Mouse (Mus musculus) cerebellum, adult 2 months (tissue): ENCODE measurements around the gene Rps12. TPM values are rescaled to one million over a fixed set of nuclear protein-coding genes. Genes with fewer than 3 reads are reported as not detected.

Experiments
- DNase-seq, 2 experiments: peaks; one replicate each; pipeline ENCODE4 v3.0.0; 2021
- H3K27ac ChIP-seq: fragments of 200-500 bp; 2 replicates; pipeline ENCODE4 v1.5.1; 2012; ENCODE audit warnings: low read length, control low read depth, inconsistent platforms; ENCODE audit not compliant: insufficient read depth
- H3K27me3 ChIP-seq: fragments of 200-500 bp; 2 replicates; pipeline ENCODE4 v1.6.1; 2012; ENCODE audit warnings: inconsistent platforms, mild to moderate bottlenecking, low read length, moderate library complexity; ENCODE audit not compliant: control insufficient read depth, insufficient read depth
- H3K4me1 ChIP-seq: fragments of 200-500 bp; 2 replicates; pipeline ENCODE4 v1.6.1; 2011; ENCODE audit warnings: low read length; ENCODE audit not compliant: control insufficient read depth, insufficient read depth
- H3K4me3 ChIP-seq: fragments of 200-500 bp; replicated peaks from 2 replicates; pipeline ENCODE3; 2011; ENCODE audit warnings: mild to moderate bottlenecking, low read depth, low read length, control low read depth; ENCODE audit not compliant: insufficient read depth
- CTCF ChIP-seq: fragments of 200-500 bp; IDR thresholded peaks from 2 replicates; pipeline ENCODE4 v1.5.1; 2011; ENCODE audit warnings: low read depth, mild to moderate bottlenecking, control low read depth, low read length, moderate library complexity, borderline replicate concordance; ENCODE audit not compliant: insufficient read depth
- POLR2A ChIP-seq: fragments of 200-500 bp; IDR thresholded peaks from 2 replicates; pipeline ENCODE4 v1.6.1; 2011; ENCODE audit warnings: low read length, control low read depth, borderline replicate concordance; ENCODE audit not compliant: insufficient read depth
- WGBS: fragments of 180-500 bp; shearing (Covaris S2); methylation state at CpG from one replicate; pipeline ENCODE4 v1.1.7; 2018; 5-methylcytosine and 5-hydroxymethylcytosine counted together
- polyA plus RNA-seq: library from polyadenylated mRNA; depleted of rRNA; stranded (reverse); fragments of >200 nt; gene quantifications from 2 replicates; pipeline ENCODE4 v1.2.3, GENCODE M21; 2012; rRNA removed

Rps12 gene
- polyA plus RNA-seq, 1 experiment = 1,058 TPM

DNA sequence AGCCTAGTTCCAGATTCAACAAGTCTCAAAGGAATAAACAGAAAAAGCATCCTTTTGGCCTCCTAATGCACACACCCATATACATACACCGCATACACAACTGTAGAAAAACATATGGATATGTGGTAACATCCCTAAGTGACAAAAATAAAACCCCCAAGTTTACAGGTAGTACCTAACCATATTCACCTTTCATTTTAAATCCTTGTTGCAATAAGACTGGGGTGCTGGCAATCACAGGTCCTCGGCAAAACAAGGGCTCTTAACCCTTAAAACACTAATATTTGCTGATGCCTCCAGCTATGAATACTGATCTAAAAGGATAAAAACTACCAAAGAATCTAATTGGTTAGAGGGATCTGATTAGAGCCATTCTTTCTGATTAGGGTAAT, 3.6 kb downstream of the Rps12 start:
- no peaks in the 10 kb centered on the region for H3K27me3 ChIP-seq
- no peak for DNase-seq
- TF ChIP-seq CTCF = no peak
- TF ChIP-seq POLR2A = no peak
- no peak overlapping the region for H3K27ac ChIP-seq
- H3K4me3 ChIP-seq = no peak overlapping the region
- 29% methylated on average over 2 of the region's 2 CpGs for WGBS
- 0 out of 2 replicates have a peak, but pooled peaks cover 2% of the 10 kb centered on the region for H3K4me1 ChIP-seq

DNA sequence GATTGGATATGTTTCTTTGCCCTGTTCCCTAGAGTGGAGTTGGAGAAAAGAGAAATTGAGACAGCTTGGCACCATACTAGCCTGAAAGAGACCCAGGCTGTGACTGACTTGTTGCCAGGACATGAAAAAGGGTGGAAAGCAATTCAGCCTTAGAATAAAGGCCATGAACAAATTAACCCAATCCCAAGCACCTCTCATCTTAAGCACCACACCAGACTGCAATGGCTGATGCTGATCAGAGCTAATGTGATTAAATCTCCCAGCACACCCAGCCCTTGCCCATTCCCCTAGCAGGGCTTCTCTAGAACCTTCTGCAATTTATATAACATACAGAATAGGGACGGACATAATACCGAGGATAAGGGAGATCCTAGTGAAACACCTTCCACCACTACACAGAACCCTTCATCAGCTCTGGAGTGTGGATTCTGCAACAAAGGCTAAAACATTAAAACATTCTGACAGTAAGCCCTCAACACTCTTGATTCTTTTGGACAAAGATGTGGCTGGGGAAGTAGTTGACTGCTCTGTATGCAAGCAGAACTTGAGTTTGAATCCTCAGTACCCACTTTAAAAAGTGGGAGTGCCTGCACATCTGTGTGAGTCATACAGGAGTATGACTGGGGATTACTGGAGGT, 4.1 kb downstream of the Rps12 start:
- Histone ChIP-seq H3K27ac (no peak overlapping the region), H3K4me1 (0 out of 2 replicates have a peak, but pooled peaks cover 2% of the 10 kb centered on the region), H3K4me3 (no peak overlapping the region), H3K27me3 (no peaks in the 10 kb centered on the region)
- TF ChIP-seq POLR2A = no peak
- TF ChIP-seq CTCF = no peak
- no peak for DNase-seq
- 38% methylated on average over 2 of the region's 2 CpGs for WGBS

DNA sequence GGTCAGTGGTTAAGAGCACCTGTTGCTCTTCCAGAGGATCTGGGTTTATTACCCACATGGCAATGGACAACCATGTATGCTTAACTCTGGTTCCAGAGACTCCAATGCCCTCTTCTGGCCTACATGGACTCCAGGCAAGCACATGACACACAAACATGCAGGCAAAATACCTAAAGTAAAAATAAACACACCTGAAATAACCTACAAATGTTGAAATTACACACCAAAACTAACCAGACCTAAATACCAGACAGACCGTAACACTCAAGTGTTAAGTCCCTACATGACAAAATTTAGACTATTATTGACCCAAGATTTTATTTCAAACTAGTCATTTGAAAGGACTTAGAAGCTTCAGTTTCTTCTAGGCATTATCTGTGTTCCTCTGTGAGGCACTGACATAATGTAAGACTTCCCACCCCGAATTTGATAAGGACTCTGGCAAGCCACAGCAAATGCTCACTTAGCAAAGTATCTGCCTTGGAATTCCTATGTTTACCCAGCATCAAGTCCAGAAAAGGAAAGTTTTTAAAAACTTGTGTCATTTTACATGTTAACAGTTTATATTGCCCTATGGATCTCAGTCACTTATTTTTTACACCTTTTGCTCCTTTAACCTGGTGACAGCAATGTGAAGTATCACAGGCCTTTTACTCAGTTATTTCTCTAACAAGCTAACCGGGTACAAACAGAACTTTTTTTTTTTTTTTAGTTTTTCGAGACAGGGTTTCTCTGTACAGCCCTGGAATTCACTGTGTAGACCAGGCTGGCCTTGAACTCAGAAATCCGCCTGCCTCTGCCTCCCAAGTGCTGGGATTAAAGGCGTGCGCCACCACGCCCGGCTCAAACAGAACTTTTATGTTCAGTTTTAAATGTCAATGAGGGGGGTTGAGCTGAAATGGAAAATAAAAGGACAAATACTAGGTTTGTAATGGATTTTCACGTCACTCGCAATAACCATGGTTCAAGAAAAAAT, 5.0 kb downstream of the Rps12 start:
- H3K4me1 ChIP-seq = 0 out of 2 replicates have a peak, but pooled peaks cover 2% of the 10 kb centered on the region
- TF ChIP-seq CTCF (no peak), POLR2A (no peak)
- no peaks in the 10 kb centered on the region for H3K27me3 ChIP-seq
- DNase-seq = no peak
- no peak overlapping the region for H3K4me3 ChIP-seq
- H3K27ac ChIP-seq = no peak overlapping the region
- WGBS = 85% methylated on average over 11 of the region's 11 CpGs

DNA sequence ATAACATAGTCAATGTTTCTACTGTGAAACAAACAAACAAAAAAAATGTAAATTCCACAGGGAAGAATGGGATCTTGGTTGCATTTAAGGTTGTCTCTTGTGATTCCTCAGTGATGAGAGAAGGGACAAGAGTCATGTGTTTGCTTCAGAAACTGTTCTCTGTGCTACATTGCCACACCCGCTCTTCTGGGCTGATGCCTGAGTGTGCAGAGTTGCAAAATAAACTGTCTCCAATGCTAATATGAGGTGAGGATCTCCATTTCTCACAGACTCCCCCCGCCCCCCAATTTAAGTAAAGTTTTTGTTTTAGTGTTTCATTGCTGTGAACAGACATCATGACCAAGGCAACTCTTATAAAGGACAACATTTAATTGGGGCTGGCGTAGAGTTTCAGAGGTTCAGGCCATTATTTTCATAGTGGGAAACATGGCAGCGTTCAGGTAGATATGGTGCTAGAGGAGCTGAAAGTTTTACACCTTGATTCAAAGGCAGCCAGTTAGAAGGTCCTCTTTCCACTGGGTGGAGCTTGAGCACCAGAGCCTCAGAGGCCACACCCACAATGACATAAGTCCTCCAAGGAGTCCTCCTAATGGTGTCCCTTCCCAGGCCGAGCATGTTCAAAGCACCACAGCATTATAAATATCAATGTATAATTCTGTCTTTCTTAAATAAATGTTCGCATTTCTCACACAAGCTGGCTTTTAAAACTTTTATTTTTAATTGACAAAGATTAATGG, 6.4 kb downstream of the Rps12 start:
- Histone ChIP-seq H3K4me3 (no peak overlapping the region), H3K27ac (no peak overlapping the region), H3K27me3 (no peaks in the 10 kb centered on the region), H3K4me1 (0 out of 2 replicates have a peak, but pooled peaks cover under 1% of the 10 kb centered on the region)
- TF ChIP-seq CTCF = no peak
- no peak for TF ChIP-seq POLR2A
- WGBS = 88% methylated on average over 6 of the region's 6 CpGs
- no peak for DNase-seq

DNA sequence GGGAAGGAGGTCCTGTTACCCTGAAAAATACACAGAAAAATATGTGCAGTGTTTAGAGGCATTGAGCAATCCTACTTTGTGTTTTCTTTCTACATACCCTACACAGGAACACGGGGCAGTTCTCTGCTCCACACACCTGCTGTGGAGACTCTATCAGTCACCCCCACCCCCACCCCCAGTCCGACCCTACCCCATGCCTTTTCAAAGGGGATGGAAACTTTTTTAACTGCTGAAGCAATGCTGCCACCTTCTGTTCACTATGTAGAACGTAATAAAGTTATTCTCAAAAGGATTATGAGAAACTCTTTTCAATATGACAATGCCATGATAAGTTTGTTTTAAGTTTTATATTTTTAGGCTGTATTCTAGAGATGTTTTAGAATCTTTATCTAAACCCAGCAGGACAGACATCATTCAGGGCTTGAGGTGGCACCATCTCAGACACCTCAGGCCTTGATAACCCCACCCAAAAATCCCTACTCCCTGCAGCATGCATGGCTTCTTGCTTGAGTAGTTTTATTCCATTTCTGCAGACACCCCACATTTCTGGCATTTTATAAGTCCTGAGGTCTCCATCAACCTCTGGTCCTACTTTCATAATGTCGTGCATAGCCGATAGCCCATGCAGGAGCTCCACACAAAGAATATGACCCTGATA, 9.7 kb downstream of the Rps12 start:
- TF ChIP-seq CTCF (no peak), POLR2A (no peak)

DNA sequence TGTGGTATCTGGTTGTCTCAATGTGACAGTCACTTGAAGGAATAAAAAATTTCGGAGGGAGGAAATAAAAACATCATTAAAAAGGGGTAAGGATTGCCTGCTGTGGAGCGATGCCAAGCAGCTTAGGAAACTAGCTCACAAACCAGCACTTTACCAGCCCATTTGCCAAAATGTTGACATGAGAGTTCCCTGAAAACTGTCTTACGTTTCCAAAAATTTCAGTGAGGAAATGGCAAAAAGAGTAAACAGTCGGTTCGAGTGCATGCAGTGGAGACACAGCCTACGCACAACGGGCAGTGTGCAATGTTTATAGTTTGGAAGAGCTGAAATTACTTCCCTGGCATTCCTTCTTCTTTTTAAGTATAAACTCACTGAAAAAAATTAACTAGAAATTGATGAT, 32.9 kb downstream of the Rps12 start:
- Histone ChIP-seq H3K4me3 (no peak overlapping the region), H3K27ac (no peak overlapping the region), H3K27me3 (no peaks in the 10 kb centered on the region), H3K4me1 (no peaks in the 10 kb centered on the region)
- 72% methylated on average over 7 of the region's 7 CpGs for WGBS
- TF ChIP-seq POLR2A = no peak
- no peak for TF ChIP-seq CTCF
- no peak for DNase-seq

More for the DNA sequence above, 9.7 kb downstream of the Rps12 start:
- Histone ChIP-seq H3K27me3 (no peaks in the 10 kb centered on the region), H3K27ac (no peak overlapping the region), H3K4me1 (no peaks in the 10 kb centered on the region), H3K4me3 (no peak overlapping the region)
- 32% methylated on average over 5 of the region's 5 CpGs for WGBS
- no peak for DNase-seq

Other genes starting within 250 kb of the Rps12 start
- 17.6 and 18.1 TPM in 2 replicates for gene Slc18b1, start 9.7 kb upstream of the Rps12 start, polyA plus RNA-seq
- 0.05 TPM in 1 of 2 replicates, not detected in the other for gene Vnn3, start 64.2 kb upstream of the Rps12 start, polyA plus RNA-seq
- 0.05 and 0.11 TPM in 2 replicates for gene Vnn1, start 107.4 kb upstream of the Rps12 start, polyA plus RNA-seq
- gene Taar1, start 133.1 kb upstream of the Rps12 start, polyA plus RNA-seq = not detected in 2 replicates
- gene Taar2, start 151.3 kb upstream of the Rps12 start, polyA plus RNA-seq = not detected in 2 replicates
- not detected in 2 replicates for gene Taar3, start 162.3 kb upstream of the Rps12 start, polyA plus RNA-seq
- not detected in 2 replicates for gene Taar4, start 173.2 kb upstream of the Rps12 start, polyA plus RNA-seq
- gene Taar5, start 183.4 kb upstream of the Rps12 start, polyA plus RNA-seq = not detected in 2 replicates
- gene Taar6, start 198.4 kb upstream of the Rps12 start, polyA plus RNA-seq = not detected in 2 replicates
- gene Taar7a, start 206.2 kb upstream of the Rps12 start, polyA plus RNA-seq = not detected in 2 replicates
- not detected in 2 replicates for gene Taar7b, start 212.7 kb upstream of the Rps12 start, polyA plus RNA-seq
- gene Taar7d, start 239.9 kb upstream of the Rps12 start, polyA plus RNA-seq = not detected in 2 replicates